Mouse (Mus musculus): ENCODE results near the gene Gm43191. TPM values are rescaled to one million over a fixed set of nuclear protein-coding genes. Genes with fewer than 3 reads are reported as not detected.
A peak's percentile ranks its signal among the peaks of the same experiment; 100 is the strongest.
"Not testable (repeated sequence)": the region's sequence is repeated elsewhere in the genome, so short reads cannot be mapped to it uniquely, and the experiment has no call there.

Gm43191 gene
- polyA plus RNA-seq, 2 experiments = not detected

DNA sequence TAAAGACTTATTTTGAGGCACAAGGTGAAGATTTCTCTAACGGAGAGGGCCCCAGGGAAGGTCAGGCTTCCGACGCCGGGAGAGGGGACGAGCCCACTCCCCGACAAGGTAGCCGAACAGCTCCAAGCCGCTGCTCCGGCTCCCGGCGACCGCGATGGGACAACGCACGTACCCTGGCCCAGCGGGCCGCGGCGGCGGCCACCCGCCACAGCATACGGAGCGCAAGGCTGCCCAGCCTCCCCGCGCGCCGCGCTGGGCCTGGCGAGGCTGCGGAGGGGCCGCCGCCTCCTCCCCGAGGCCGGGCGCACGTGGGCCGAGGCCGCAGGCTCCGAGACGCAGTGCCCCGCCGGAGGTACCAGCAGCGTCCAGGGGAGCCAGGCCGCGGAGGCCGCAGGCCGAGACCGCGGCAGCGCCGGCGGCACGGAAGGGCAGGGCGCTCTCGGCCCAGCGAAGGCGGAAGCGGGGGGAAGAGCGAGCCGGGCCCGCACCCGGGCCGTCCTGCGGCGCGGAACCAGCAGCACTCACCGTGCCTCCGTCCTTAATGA is 19.1 kb downstream of the Gm43191 start:
- Histone ChIP-seq H3K4me1 (ENCODE audit: control insufficient read depth, insufficient read depth, low read length) (peaks cover 15% of the 10 kb centered on the region), H3K4me3 (replicated peaks; ENCODE audit: low read length) (peak overlapping the region; percentile 92), H3K9me3 (ENCODE audit: control insufficient read depth, low read length) (no peaks in the 10 kb centered on the region), H3K27me3 (ENCODE audit: control insufficient read depth, insufficient read depth, low read length) (no peaks in the 10 kb centered on the region), H3K36me3 (ENCODE audit: control insufficient read depth, insufficient read depth, low read length) (no peaks in the 10 kb centered on the region), H3K4me2 (replicated peaks; ENCODE audit: low read depth, low read length, severe bottlenecking) (peak overlapping the region; percentile 66), H3K27ac (replicated peaks; ENCODE audit: low read depth, low read length) (peak overlapping the region; percentile 94), H3K9ac (ENCODE audit: low read depth, low read length, severe bottlenecking) (peak overlapping the region; percentile 98)
- TF ChIP-seq POLR2A (IDR thresholded peaks at IDR 0.05; ENCODE audit: borderline replicate concordance, extremely low read depth, insufficient read depth, insufficient read length) = no peak
- DNase-seq (ENCODE audit: low spot score) (no peak), ATAC-seq (ENCODE audit: low FRiP score, low read depth) (peak; percentile 85)
- under 1% methylated on average over 57 of the region's 68 CpGs for WGBS

DNA sequence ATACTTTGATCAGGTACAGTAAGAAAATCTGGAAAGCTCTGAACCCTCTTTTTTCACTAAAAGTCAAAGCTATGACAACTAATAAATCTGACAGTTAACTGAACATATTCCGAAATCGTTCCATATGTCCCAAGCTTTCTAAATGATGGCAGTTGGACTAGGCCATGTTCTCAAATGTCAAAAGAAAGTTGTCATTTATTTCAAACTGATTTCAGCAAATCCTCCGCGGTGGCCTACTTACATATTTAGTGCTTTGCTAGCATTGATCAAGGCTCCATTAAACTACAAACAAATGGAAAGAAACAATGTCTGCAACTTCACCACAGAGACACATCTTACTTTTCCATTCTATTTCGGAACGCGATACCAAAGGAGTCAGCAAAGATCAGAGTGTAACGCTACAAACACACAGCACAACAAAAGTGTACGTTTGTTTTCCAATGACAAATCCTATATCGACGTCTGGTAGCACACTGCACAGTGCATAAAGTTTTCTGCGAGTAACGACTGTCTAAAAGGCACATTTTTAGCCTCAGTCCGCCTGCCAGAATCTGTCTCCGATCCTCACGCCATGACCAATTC is 19.7 kb downstream of the Gm43191 start:
- Histone ChIP-seq H3K9ac (ENCODE audit: low read depth, low read length, severe bottlenecking) (peak overlapping the region; percentile 98), H3K36me3 (ENCODE audit: control insufficient read depth, insufficient read depth, low read length) (no peaks in the 10 kb centered on the region), H3K4me3 (replicated peaks; ENCODE audit: low read length) (peak overlapping the region; percentile 92), H3K4me2 (replicated peaks; ENCODE audit: low read depth, low read length, severe bottlenecking) (peak overlapping the region; percentile 66), H3K27ac (replicated peaks; ENCODE audit: low read depth, low read length) (peak overlapping the region; percentile 94), H3K4me1 (ENCODE audit: control insufficient read depth, insufficient read depth, low read length) (peaks cover 15% of the 10 kb centered on the region), H3K9me3 (ENCODE audit: control insufficient read depth, low read length) (no peaks in the 10 kb centered on the region), H3K27me3 (ENCODE audit: control insufficient read depth, insufficient read depth, low read length) (no peaks in the 10 kb centered on the region)
- 3% methylated on average over 16 of the region's 16 CpGs for WGBS
- ATAC-seq (ENCODE audit: low FRiP score, low read depth) (no peak), DNase-seq (ENCODE audit: low spot score) (peak; percentile 14)
- TF ChIP-seq POLR2A (IDR thresholded peaks at IDR 0.05; ENCODE audit: borderline replicate concordance, extremely low read depth, insufficient read depth, insufficient read length) = no peak

DNA sequence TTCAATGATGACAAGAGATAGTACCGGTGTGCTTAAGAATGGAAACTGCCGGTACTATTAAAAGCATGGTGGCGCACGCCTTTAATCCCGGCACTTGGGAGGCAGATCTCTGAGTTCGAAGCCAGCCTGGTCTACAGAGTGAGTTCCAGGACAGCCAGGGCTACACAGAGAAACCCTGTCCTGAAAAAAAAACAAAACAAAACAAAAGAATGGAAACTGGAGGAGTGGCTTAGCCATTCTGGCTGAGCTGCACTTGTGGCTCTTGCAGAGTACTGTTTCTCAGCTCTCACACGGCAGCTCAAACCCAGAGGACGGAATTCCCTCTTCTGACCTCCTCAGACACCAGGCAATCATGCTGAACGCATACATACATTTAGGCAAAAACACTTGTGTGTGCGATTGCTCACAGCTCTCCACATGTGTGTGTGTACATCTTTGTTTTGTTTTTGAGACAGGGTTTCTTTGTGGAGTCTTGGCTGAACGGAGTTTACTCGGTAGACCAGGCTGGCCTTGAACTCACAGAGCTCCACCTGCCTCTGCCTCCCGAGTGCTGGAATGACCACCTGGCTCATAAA is 21.1 kb downstream of the Gm43191 start:
- H3K4me3 ChIP-seq (replicated peaks; ENCODE audit: low read length) = no peak overlapping the region
- DNase-seq (ENCODE audit: low spot score) (no peak), ATAC-seq (ENCODE audit: low FRiP score, low read depth) (no peak)
- peaks cover 15% of the 10 kb centered on the region for H3K4me1 ChIP-seq (ENCODE audit: control insufficient read depth, insufficient read depth, low read length)
- H3K9ac ChIP-seq (ENCODE audit: low read depth, low read length, severe bottlenecking) = peak overlapping the region; percentile 13; the same call in 1 of the 2 replicates
- H3K27me3 ChIP-seq (ENCODE audit: control insufficient read depth, insufficient read depth, low read length) = no peaks in the 10 kb centered on the region
- 86% methylated on average over 13 of the region's 13 CpGs for WGBS
- H3K4me2 ChIP-seq (replicated peaks; ENCODE audit: low read depth, low read length, severe bottlenecking) = no peak overlapping the region
- H3K27ac ChIP-seq (replicated peaks; ENCODE audit: low read depth, low read length) = no peak overlapping the region
- H3K36me3 ChIP-seq (ENCODE audit: control insufficient read depth, insufficient read depth, low read length) = no peaks in the 10 kb centered on the region
- no peaks in the 10 kb centered on the region for H3K9me3 ChIP-seq (ENCODE audit: control insufficient read depth, low read length)
- TF ChIP-seq POLR2A (IDR thresholded peaks at IDR 0.05; ENCODE audit: borderline replicate concordance, extremely low read depth, insufficient read depth, insufficient read length) = no peak

DNA sequence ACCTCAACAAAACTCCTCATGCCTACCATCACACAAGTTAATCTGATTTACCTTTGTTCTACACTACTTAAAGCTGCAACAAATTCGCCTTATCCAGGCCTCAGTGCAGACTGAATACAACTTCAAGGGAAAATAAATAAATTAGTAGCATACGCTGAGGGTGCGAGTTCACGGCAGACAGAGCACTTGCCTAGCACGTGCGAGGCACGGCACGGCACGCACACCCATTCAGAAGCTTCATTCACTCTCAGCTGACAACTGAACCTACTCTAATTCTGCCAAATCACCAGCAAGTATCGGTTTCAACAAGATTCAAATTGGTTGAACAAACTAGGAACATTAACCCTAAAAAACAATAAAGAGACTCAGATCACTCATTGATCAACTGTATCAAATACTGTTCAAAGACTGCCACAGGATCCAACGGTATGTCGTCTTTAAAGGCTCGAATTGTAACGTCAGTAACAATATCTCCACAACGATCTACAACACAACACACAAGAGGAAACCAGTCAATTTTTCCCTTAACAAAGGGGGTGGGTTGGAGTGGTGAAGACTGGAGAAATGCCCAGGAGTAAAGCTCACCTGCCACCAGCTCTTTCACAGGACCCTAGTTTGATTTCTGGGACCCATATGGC is 22.0 kb downstream of the Gm43191 start:
- no peaks in the 10 kb centered on the region for H3K36me3 ChIP-seq (ENCODE audit: control insufficient read depth, insufficient read depth, low read length)
- H3K4me1 ChIP-seq (ENCODE audit: control insufficient read depth, insufficient read depth, low read length) = peaks cover 15% of the 10 kb centered on the region
- no peak overlapping the region for H3K4me3 ChIP-seq (replicated peaks; ENCODE audit: low read length)
- H3K27me3 ChIP-seq (ENCODE audit: control insufficient read depth, insufficient read depth, low read length) = no peaks in the 10 kb centered on the region
- no peak overlapping the region for H3K27ac ChIP-seq (replicated peaks; ENCODE audit: low read depth, low read length)
- no peak for TF ChIP-seq POLR2A (IDR thresholded peaks at IDR 0.05; ENCODE audit: borderline replicate concordance, extremely low read depth, insufficient read depth, insufficient read length)
- H3K9me3 ChIP-seq (ENCODE audit: control insufficient read depth, low read length) = no peaks in the 10 kb centered on the region
- 56% methylated on average over 15 of the region's 15 CpGs for whole genome bisulfite sequencing
- no peak overlapping the region for H3K9ac ChIP-seq (ENCODE audit: low read depth, low read length, severe bottlenecking)
- no peak for ATAC-seq (ENCODE audit: low FRiP score, low read depth)
- no peak overlapping the region for H3K4me2 ChIP-seq (replicated peaks; ENCODE audit: low read depth, low read length, severe bottlenecking)
- no peak for DNase-seq (ENCODE audit: low spot score)

DNA sequence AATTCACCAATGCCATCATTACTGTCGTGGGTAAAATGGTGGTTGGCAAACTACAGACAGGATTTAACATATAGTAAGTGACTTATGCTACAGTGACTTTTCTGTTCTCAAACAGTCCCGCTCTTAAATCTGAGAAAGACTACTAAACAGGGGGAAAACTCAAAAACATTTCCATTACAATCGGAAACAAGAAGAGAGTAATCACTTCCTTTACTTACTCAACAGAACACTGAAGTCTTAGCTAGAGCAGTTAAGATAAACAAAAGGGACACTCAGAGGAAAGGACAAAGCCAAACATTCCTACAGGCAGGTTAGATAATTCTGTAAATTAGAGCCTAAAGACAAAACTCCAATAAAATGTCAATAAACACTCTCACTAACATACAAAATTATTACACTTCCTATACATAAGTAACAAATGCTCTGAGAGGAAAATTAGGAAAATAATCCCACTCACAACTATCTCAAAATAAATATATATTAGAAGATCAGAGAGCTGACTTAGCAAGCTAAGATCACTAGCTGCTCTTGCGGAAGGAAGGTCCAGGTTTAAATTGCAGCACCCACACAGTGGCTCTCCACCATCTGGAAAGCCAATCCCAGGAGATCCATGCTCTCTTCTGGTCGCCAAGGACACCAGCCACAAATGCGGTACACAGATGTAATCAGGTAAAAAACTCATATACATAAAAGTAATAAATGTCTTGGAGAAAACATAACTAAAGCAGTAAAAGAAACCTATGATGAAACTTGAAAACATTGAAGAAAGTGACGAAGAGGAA is 24.7 kb downstream of the Gm43191 start:
- H3K4me1 ChIP-seq (ENCODE audit: control insufficient read depth, insufficient read depth, low read length) = peaks cover 13% of the 10 kb centered on the region
- WGBS = 79% methylated on average over 7 of the region's 7 CpGs
- no peaks in the 10 kb centered on the region for H3K27me3 ChIP-seq (ENCODE audit: control insufficient read depth, insufficient read depth, low read length)
- H3K36me3 ChIP-seq (ENCODE audit: control insufficient read depth, insufficient read depth, low read length) = no peaks in the 10 kb centered on the region
- DNase-seq (ENCODE audit: low spot score) (no peak), ATAC-seq (ENCODE audit: low FRiP score, low read depth) (no peak)
- H3K9me3 ChIP-seq (ENCODE audit: control insufficient read depth, low read length) = no peaks in the 10 kb centered on the region
- no peak overlapping the region for H3K9ac ChIP-seq (ENCODE audit: low read depth, low read length, severe bottlenecking)
- H3K27ac ChIP-seq (replicated peaks; ENCODE audit: low read depth, low read length) = no peak overlapping the region
- H3K4me3 ChIP-seq (replicated peaks; ENCODE audit: low read length) = no peak overlapping the region
- no peak for TF ChIP-seq POLR2A (IDR thresholded peaks at IDR 0.05; ENCODE audit: borderline replicate concordance, extremely low read depth, insufficient read depth, insufficient read length)
- H3K4me2 ChIP-seq (replicated peaks; ENCODE audit: low read depth, low read length, severe bottlenecking) = no peak overlapping the region

DNA sequence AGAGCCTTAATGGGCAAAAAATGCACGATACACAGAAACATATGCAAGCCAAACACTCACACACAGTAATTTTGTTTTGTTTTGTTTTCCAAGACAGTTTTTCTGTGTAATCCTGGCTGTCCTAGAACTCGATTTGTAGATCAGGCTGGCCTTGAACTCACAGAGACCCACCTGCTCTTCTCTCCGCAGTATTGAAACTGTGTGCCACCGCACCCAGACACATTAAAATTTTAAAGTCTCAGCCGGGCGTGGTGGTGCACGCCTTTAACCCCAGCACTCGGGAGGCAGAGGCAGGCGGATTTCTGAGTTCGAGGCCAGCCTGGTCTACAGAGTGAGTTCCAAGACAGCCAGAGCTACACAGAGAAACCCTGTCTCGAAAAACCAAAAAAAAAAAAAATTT is 27.0 kb downstream of the Gm43191 start:
- not testable (repeated sequence) for H3K27me3 ChIP-seq (ENCODE audit: control insufficient read depth, insufficient read depth, low read length); ATAC-seq (ENCODE audit: low FRiP score, low read depth); H3K9ac ChIP-seq (ENCODE audit: low read depth, low read length, severe bottlenecking); H3K9me3 ChIP-seq (ENCODE audit: control insufficient read depth, low read length); DNase-seq (ENCODE audit: low spot score); H3K36me3 ChIP-seq (ENCODE audit: control insufficient read depth, insufficient read depth, low read length); H3K4me3 ChIP-seq (replicated peaks; ENCODE audit: low read length); H3K27ac ChIP-seq (replicated peaks; ENCODE audit: low read depth, low read length); H3K4me1 ChIP-seq (ENCODE audit: control insufficient read depth, insufficient read depth, low read length); H3K4me2 ChIP-seq (replicated peaks; ENCODE audit: low read depth, low read length, severe bottlenecking)
- WGBS = 92% methylated on average over 11 of the region's 11 CpGs
